Mouse (Mus musculus) lung, adult 18-20 months (tissue): Measurements from ENCODE around the gene Fanca.
A peak's percentile ranks its signal among the peaks of the same experiment; 100 is the strongest.
"Not testable (repeated sequence)": the region's sequence is repeated elsewhere in the genome, so short reads cannot be mapped to it uniquely, and the experiment has no call there.

Experiments
- DNase-seq, 2 experiments: peaks; one replicate each; pipeline ENCODE4 v3.0.0; 2022; ENCODE audit warnings: mixed read lengths in 2 of 2

Gene Fanca

GRCm38 (mm10) chr8:123230326-123230725, 88.0 kb downstream of the Fanca start:
- not testable (repeated sequence) for DNase-seq

GRCm38 (mm10) chr8:123228416-123228815, 90.0 kb downstream of the Fanca start:
- no peak for DNase-seq

- peak; percentile 93 to 95 for DNase-seq
Measured at GRCm38 (mm10) chr8:123224278-123225266, 93.8 kb downstream of the Fanca start, which contains the start of gene Cdk10. Cdk10 (plus strand) TSS chr8:123224842.

- DNase-seq, result no peak
Measured at GRCm38 (mm10) chr8:123220917-123221316, 97.5 kb downstream of the Fanca start.
